ENCODE assay signal across 8 mouse cellular contexts in genomic region chr10:43155046-43155560, GRCm38 (mm10). TPM values are rescaled to one million over a fixed set of nuclear protein-coding genes. Genes with fewer than 3 reads are reported as not detected.
DNase-seq lines count a peak whose midpoint lies in the region; ATAC-seq lines count a peak whose summit lies in the region.

No protein-coding gene starts in this region.

- 0 out of 2 replicates have a peak overlapping the region, but pooled peaks have one; percentile 12 for H3K4me3 ChIP-seq in forebrain, embryonic 13.5 days

- 0 out of 2 replicates have a peak overlapping the region, but pooled peaks have one; percentile 37 for H3K9ac ChIP-seq in forebrain, embryonic 13.5 days

- intact Hi-C loops in heart, postnatal 10 days (cut with DNase I) = no loop called here

- H3K27ac ChIP-seq in forebrain, embryonic 13.5 days = peak overlapping the region; percentile 81

- peaks cover 27% of the 10 kb centered on the region for H3K4me1 ChIP-seq in forebrain, embryonic 13.5 days

- 3% methylated on average over 12 of the region's 12 CpGs for WGBS in forebrain, embryonic 13.5 days

- peak; percentile 65 to 72 for DNase-seq in right cerebral cortex, postnatal 10 days (ENCODE audit: low spot score in 2 of 2)
- DNase-seq in right cerebral cortex, adult 2 months (ENCODE audit: low spot score in 2 of 2) = no peak
- DNase-seq in heart, postnatal 10 days = peak; percentile 88 to 89
- DNase-seq in kidney, postnatal 10 days = peak; percentile 74
- DNase-seq in lung, postnatal 10 days = peak; percentile 87
- peak; percentile 45 for DNase-seq in retina, postnatal 7 days (ENCODE audit: low read depth, low spot score)
- DNase-seq in thymus, postnatal 10 days (ENCODE audit: low spot score in 2 of 2) = no peak

- no peaks in the 10 kb centered on the region for H3K27me3 ChIP-seq in forebrain, embryonic 13.5 days

- no peaks in the 10 kb centered on the region for H3K9me3 ChIP-seq in forebrain, embryonic 13.5 days (replicated peaks)

- H3K4me2 ChIP-seq in forebrain, embryonic 13.5 days = peak overlapping the region; percentile 49

- peak; percentile 85 for ATAC-seq in forebrain, embryonic 13.5 days

- H3K36me3 ChIP-seq in forebrain, embryonic 13.5 days (ENCODE audit: poor library complexity, severe bottlenecking) = peaks cover 4% of the 10 kb centered on the region; the same call in 1 of the 2 replicates

RNA-seq across cellular contexts. Expression of gene Sobp, which starts 19.2 kb away (rescaled TPM):
- polyA plus RNA-seq in forebrain, embryonic 13.5 days (2015; fragmentation: Nextera tagmentation; extraction: Ambion mirVana) = 9.0 and 9.3 TPM in 2 replicates
- total RNA-seq in heart, postnatal 10 days (2021) = 10 to 100 TPM; 12.0 to 15.4 TPM

RNA-seq across cellular contexts. Expression of gene 9030612E09Rik, which starts 19.4 kb away (rescaled TPM):
- 1.7 and 2.2 TPM in 2 replicates for polyA plus RNA-seq in forebrain, embryonic 13.5 days (2015; fragmentation: Nextera tagmentation; extraction: Ambion mirVana)
- total RNA-seq in heart, postnatal 10 days (2021) = 1 to 10 TPM; 1.6 to 2.3 TPM

Comparison
In these comparisons a context has a peak if more than half of its experiments do, and no peak if none do; other contexts are left out.
1. DNase-seq: peak in right cerebral cortex, postnatal 10 days (2 of 2), heart, postnatal 10 days (2 of 2), kidney, postnatal 10 days (single experiment), lung, postnatal 10 days (single experiment) and retina, postnatal 7 days (single experiment); none in right cerebral cortex, adult 2 months (0 of 2) and thymus, postnatal 10 days (0 of 2).